Mouse (Mus musculus) myocyte (in vitro differentiated cells): ENCODE results near the gene Fam83c. TPM values are rescaled to one million over a fixed set of nuclear protein-coding genes. Genes with fewer than 3 reads are reported as not detected.
"Not testable (repeated sequence)": the region's sequence is repeated elsewhere in the genome, so short reads cannot be mapped to it uniquely, and the experiment has no call there.

Experiments
- H3K27me3 ChIP-seq: one replicate; pipeline ENCODE4 v1.6.1; 2011; ENCODE audit not compliant: control insufficient read depth, insufficient read depth, insufficient read length
- H3K36me3 ChIP-seq: one replicate; pipeline ENCODE4 v1.6.1; 2011; ENCODE audit not compliant: control insufficient read depth, insufficient read depth
- H3K4me2 ChIP-seq: one replicate; pipeline ENCODE4 v1.6.1; 2011; ENCODE audit warnings: low read depth, control low read depth
- H3K4me3 ChIP-seq: one replicate; pipeline ENCODE4 v1.5.1; 2011; ENCODE audit warnings: mild to moderate bottlenecking, control low read depth, moderate library complexity
- H3K79me2 ChIP-seq: one replicate; pipeline ENCODE4 v1.6.1; 2011; ENCODE audit not compliant: control insufficient read depth, insufficient read depth
- H3ac ChIP-seq: one replicate; pipeline ENCODE4 v1.6.1; 2011; ENCODE audit not compliant: control insufficient read depth, insufficient read length
- CEBPB ChIP-seq: IDR thresholded peaks from 2 replicates; pipeline ENCODE4 v1.6.1; 2011; ENCODE audit warnings: mild to moderate bottlenecking, moderate library complexity; ENCODE audit not compliant: poor library complexity, insufficient read depth, severe bottlenecking
- E2F4 ChIP-seq: IDR thresholded peaks from one replicate; pipeline ENCODE4 v1.6.1; 2011; ENCODE audit warnings: mild to moderate bottlenecking, control low read depth, moderate library complexity; ENCODE audit not compliant: insufficient read depth
- MAX ChIP-seq: IDR thresholded peaks from one replicate; pipeline ENCODE4 v1.6.1; 2011; ENCODE audit warnings: low read depth, mild to moderate bottlenecking, control low read depth
- MYOD1 ChIP-seq, 3 experiments: IDR thresholded peaks; one replicate each; pipeline ENCODE4 v1.6.1; 2011; ENCODE audit warnings: control low read depth in 2 of 3, low read depth in 2 of 3, mild to moderate bottlenecking in 2 of 3, moderate library complexity in 1 of 3; ENCODE audit not compliant: insufficient read length in 2 of 3, control insufficient read depth in 1 of 3
- MYOG ChIP-seq, 3 experiments: IDR thresholded peaks; one replicate each; pipeline ENCODE4 v1.6.1; 2011; ENCODE audit warnings: control low read depth in 2 of 3, low read depth in 2 of 3, mild to moderate bottlenecking in 2 of 3; ENCODE audit not compliant: insufficient read length in 2 of 3, control insufficient read depth in 1 of 3, insufficient read depth in 1 of 3
- POLR2A ChIP-seq: IDR thresholded peaks from one replicate; pipeline ENCODE4 v1.6.1; 2011; ENCODE audit warnings: low read depth, mild to moderate bottlenecking, control low read depth, moderate library complexity; ENCODE audit not compliant: insufficient read length
- POLR2AphosphoS2 ChIP-seq: IDR thresholded peaks from one replicate; pipeline ENCODE4 v1.6.1; 2011; ENCODE audit warnings: low read depth, control low read depth; ENCODE audit not compliant: insufficient read length
- REST ChIP-seq: IDR thresholded peaks from one replicate; pipeline ENCODE4 v1.6.1; 2011; ENCODE audit warnings: mild to moderate bottlenecking, control low read depth, moderate library complexity; ENCODE audit not compliant: insufficient read depth, insufficient read length
- SRF ChIP-seq: IDR thresholded peaks from one replicate; pipeline ENCODE4 v1.6.1; 2011; ENCODE audit warnings: low read depth; ENCODE audit not compliant: control insufficient read depth, insufficient read length
- TCF12 ChIP-seq: IDR thresholded peaks from one replicate; pipeline ENCODE4 v1.6.1; 2011; ENCODE audit warnings: mild to moderate bottlenecking, control low read depth; ENCODE audit not compliant: poor library complexity, insufficient read depth, severe bottlenecking
- TCF3 ChIP-seq: IDR thresholded peaks from one replicate; pipeline ENCODE4 v1.6.1; 2011; ENCODE audit warnings: low read depth, control low read depth; ENCODE audit not compliant: insufficient read length
- USF1 ChIP-seq: IDR thresholded peaks from one replicate; pipeline ENCODE4 v1.6.1; 2011; ENCODE audit warnings: low read depth, mild to moderate bottlenecking, control low read depth, moderate library complexity
- polyA plus RNA-seq: library from polyadenylated mRNA; unstranded; fragments of >200 nt; fragmentation: generic; extraction: Trizol; gene quantifications from one replicate; pipeline ENCODE4 v1.2.1, GENCODE M21; 2012; ENCODE audit warnings: missing spikeins

The Fam83c gene
- polyA plus RNA-seq, 1 experiment: not detected

DNA sequence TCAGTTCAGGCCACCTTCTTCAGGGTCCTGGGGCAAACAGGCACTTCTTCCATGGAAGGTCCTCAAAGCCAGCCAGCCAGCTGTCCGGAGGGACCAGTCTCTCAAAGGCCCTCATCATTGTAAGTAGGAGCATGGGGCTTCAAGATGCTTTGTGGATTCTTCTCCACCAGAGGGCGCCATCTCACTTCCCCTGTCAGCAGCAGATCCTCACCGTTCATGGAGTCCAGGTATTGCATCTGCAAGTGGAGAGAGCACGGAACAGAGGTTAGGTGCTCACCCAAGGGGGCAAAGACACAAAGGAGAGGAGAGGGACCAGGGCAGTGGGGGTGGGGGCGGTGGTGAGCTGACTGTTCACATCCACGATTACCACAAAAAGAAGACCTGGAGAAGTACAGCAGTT, 13.6 kb upstream of the Fam83c start:
- no peak overlapping the region for H3K4me2 ChIP-seq
- TF ChIP-seq REST: no peak
- TF ChIP-seq TCF12: no peak
- TF ChIP-seq CEBPB: no peak
- no peak for TF ChIP-seq MYOG (IDR thresholded peaks at IDR 0.05; ENCODE audit: control insufficient read depth in 1 of 3, insufficient read depth in 1 of 3, insufficient read length in 2 of 3, low read depth in 2 of 3)
- TF ChIP-seq TCF3: no peak
- H3K36me3 ChIP-seq: peaks cover 18% of the 10 kb centered on the region
- no peaks in the 10 kb centered on the region for H3K79me2 ChIP-seq
- no peak overlapping the region for H3K4me3 ChIP-seq
- H3ac ChIP-seq: no peak overlapping the region
- H3K27me3 ChIP-seq: no peaks in the 10 kb centered on the region

DNA sequence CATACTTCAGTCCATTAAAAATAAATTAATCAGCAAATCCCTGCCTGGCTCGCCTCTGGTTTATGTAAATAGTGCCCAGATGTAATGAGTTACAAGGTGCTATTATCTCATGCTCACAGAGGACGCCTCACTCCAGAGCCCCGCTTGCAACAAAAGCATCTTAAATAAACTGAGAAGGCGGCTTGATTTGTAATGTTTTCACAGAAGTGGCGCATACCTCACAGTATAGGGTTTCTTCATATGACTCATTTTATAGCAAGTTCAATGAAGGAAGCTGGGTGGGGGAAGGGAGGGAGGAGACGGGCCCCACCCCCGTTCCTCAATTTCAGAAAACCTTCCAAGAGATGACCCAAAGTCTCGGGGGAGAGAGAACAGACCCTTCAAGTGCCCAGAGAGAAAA, 12.3 kb upstream of the Fam83c start:
- Histone ChIP-seq H3K79me2 (no peaks in the 10 kb centered on the region), H3ac (no peak overlapping the region), H3K4me3 (no peak overlapping the region), H3K4me2 (peak overlapping the region; percentile 24), H3K36me3 (peaks cover 18% of the 10 kb centered on the region), H3K27me3 (no peaks in the 10 kb centered on the region)
- TF ChIP-seq TCF12: no peak
- TF ChIP-seq USF1: no peak
- no peak for TF ChIP-seq MYOD1 (IDR thresholded peaks at IDR 0.05; ENCODE audit: control insufficient read depth in 1 of 3, insufficient read length in 2 of 3, low read depth in 2 of 3)
- no peak for TF ChIP-seq SRF
- TF ChIP-seq MAX: no peak
- TF ChIP-seq REST: no peak
- no peak for TF ChIP-seq CEBPB
- TF ChIP-seq E2F4: no peak
- TF ChIP-seq MYOG (IDR thresholded peaks at IDR 0.05; ENCODE audit: control insufficient read depth in 1 of 3, insufficient read depth in 1 of 3, insufficient read length in 2 of 3, low read depth in 2 of 3): no peak

DNA sequence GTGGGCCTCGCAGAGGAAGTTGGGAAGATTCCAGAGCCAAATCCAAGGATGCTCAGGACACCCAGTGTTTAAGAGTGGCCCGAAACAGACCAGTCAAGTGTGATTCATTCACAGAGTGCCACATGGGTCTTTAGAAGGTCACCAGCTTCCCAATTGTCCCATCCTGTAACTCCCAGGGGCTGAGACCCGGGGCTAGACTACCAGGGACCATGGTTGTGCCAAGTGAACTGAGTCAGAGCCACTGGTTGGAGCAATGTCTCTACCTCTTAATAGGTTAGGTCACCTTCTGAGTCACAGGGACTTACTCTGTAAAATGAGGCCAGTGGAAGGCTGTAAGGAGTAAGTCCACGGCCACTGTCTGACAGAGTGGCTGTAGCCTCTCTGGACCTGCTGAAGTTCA, 4.3 kb upstream of the Fam83c start:
- Histone ChIP-seq H3K4me2 (no peak overlapping the region), H3K79me2 (no peaks in the 10 kb centered on the region), H3K36me3 (no peaks in the 10 kb centered on the region), H3ac (no peak overlapping the region), H3K27me3 (no peaks in the 10 kb centered on the region), H3K4me3 (no peak overlapping the region)
- TF ChIP-seq MYOG (IDR thresholded peaks at IDR 0.05; ENCODE audit: control insufficient read depth in 1 of 3, insufficient read depth in 1 of 3, insufficient read length in 2 of 3, low read depth in 2 of 3): no peak
- no peak for TF ChIP-seq TCF12
- no peak for TF ChIP-seq MYOD1 (IDR thresholded peaks at IDR 0.05; ENCODE audit: control insufficient read depth in 1 of 3, insufficient read length in 2 of 3, low read depth in 2 of 3)
- no peak for TF ChIP-seq POLR2A
- no peak for TF ChIP-seq TCF3
- no peak for TF ChIP-seq CEBPB
- no peak for TF ChIP-seq POLR2AphosphoS2
- no peak for TF ChIP-seq E2F4
- TF ChIP-seq SRF: no peak
- no peak for TF ChIP-seq USF1
- no peak for TF ChIP-seq REST
- TF ChIP-seq MAX: no peak

DNA sequence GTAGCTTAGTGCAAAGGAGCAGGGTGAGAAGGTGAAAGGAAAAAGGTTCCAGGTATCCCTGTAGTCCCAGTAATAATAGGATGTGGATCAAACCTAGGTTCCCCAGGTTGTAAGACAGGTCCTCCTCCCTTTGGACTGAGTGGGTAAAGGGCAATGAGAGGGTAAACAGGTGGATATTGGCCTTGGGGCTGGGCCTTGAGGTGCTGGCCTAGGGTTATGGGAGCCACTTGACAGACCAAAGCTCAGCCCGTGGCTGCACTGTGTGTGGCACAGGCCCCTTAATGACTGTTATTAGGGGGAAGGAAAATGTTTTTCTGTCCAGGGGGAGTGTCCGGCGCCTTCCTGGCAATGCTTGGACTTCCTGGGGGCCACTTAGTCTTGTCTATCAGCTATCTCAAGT, 3.3 kb upstream of the Fam83c start:
- Histone ChIP-seq H3K36me3 (no peaks in the 10 kb centered on the region), H3K79me2 (no peaks in the 10 kb centered on the region), H3K27me3 (no peaks in the 10 kb centered on the region), H3K4me3 (no peak overlapping the region), H3K4me2 (no peak overlapping the region), H3ac (no peak overlapping the region)
- no peak for TF ChIP-seq MYOG (IDR thresholded peaks at IDR 0.05; ENCODE audit: control insufficient read depth in 1 of 3, insufficient read depth in 1 of 3, insufficient read length in 2 of 3, low read depth in 2 of 3)
- TF ChIP-seq TCF3: no peak
- TF ChIP-seq SRF: no peak
- no peak for TF ChIP-seq POLR2A
- no peak for TF ChIP-seq REST
- no peak for TF ChIP-seq E2F4
- TF ChIP-seq POLR2AphosphoS2: no peak
- no peak for TF ChIP-seq TCF12
- TF ChIP-seq USF1: no peak
- no peak for TF ChIP-seq MAX
- TF ChIP-seq MYOD1 (IDR thresholded peaks at IDR 0.05; ENCODE audit: control insufficient read depth in 1 of 3, insufficient read length in 2 of 3, low read depth in 2 of 3): no peak
- TF ChIP-seq CEBPB: no peak

DNA sequence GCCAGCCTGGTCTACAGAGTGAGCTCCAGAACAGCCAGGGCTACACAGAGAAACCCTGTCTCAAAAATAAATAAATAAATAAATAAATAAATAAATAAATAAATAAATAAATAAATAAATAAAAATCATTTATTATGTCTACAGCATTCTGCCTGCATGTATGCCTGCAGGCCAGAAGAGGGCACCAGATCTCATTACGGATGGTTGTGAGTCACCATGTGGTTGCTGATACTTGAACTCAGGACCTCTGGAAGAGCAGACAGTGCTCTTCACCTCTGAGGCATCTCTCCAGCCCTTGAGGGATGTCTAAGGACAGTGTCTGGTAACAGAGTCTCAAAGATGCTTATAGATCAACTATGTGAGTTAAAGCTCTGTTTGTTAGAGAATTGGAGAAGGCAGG, 2.6 kb downstream of the Fam83c start:
- H3ac ChIP-seq, H3K79me2 ChIP-seq, H3K27me3 ChIP-seq, H3K36me3 ChIP-seq, H3K4me3 ChIP-seq, H3K4me2 ChIP-seq: not testable (repeated sequence)
